Mouse (Mus musculus) stomach, postnatal 0 days (tissue): ENCODE results near the gene Birc7. TPM values are rescaled to one million over a fixed set of nuclear protein-coding genes. Genes with fewer than 3 reads are reported as not detected.

Source experiments
- ATAC-seq: fragments of 200-750 bp; cut with Nextera tagmentation; 2 replicates; pipeline ENCODE4 v1.8.0; 2017; ENCODE audit not compliant: low FRiP score, low TSS enrichment
- DNase-seq: peaks from one replicate; pipeline ENCODE4 v3.0.0-alpha.2; 2016; ENCODE audit warnings: low spot score
- H3K27ac ChIP-seq: fragments of 300-500 bp; sonication (generic); replicated peaks from 2 replicates; pipeline ENCODE4 v1.5.1; 2014; ENCODE audit warnings: mild to moderate bottlenecking, control low read depth
- H3K27me3 ChIP-seq: fragments of 300-500 bp; sonication (generic); 2 replicates; pipeline ENCODE4 v1.6.1; 2014; ENCODE audit warnings: low read length; ENCODE audit not compliant: control insufficient read depth, insufficient read depth
- H3K36me3 ChIP-seq: fragments of 300-500 bp; sonication (generic); 2 replicates; pipeline ENCODE4 v1.6.1; 2014; ENCODE audit warnings: low read length, mixed read lengths; ENCODE audit not compliant: control insufficient read depth, insufficient read depth
- H3K4me1 ChIP-seq: fragments of 300-500 bp; sonication (generic); replicated peaks from 2 replicates; pipeline ENCODE4 v1.6.1; 2014; ENCODE audit warnings: antibody characterized with exemption; ENCODE audit not compliant: control insufficient read depth, insufficient read depth
- H3K4me2 ChIP-seq: fragments of 300-500 bp; sonication (generic); replicated peaks from 2 replicates; pipeline ENCODE4 v1.6.1; 2014; ENCODE audit warnings: low read depth, mild to moderate bottlenecking, control low read depth, moderate library complexity
- H3K4me3 ChIP-seq: fragments of 300-500 bp; sonication (generic); 2 replicates; pipeline ENCODE4 v1.5.1; 2014; ENCODE audit warnings: low read depth, low read length, control low read depth
- H3K9ac ChIP-seq: fragments of 300-500 bp; sonication (generic); 2 replicates; pipeline ENCODE4 v1.6.1; 2014; ENCODE audit warnings: mild to moderate bottlenecking, low read length, control low read depth, mixed read lengths
- H3K9me3 ChIP-seq: fragments of 300-500 bp; sonication (generic); 2 replicates; pipeline ENCODE4 v1.6.1; 2016; ENCODE audit warnings: low read length; ENCODE audit not compliant: control insufficient read depth
- CTCF ChIP-seq: IDR thresholded peaks from 2 replicates; pipeline ENCODE4 v1.5.1; 2016; ENCODE audit warnings: antibody characterized with exemption, low read depth, mild to moderate bottlenecking, moderate library complexity
- EP300 ChIP-seq: optimal IDR thresholded peaks from 2 replicates; pipeline ENCODE3; 2016; ENCODE audit warnings: antibody characterized with exemption
- WGBS: fragments of 180-500 bp; shearing (Covaris S2); extraction: QIAGEN DNeasy Blood & Tissue Kit; methylation state at CpG from one replicate; pipeline ENCODE4 v1.1.7; 2014; 5-methylcytosine and 5-hydroxymethylcytosine counted together
- polyA plus RNA-seq: library from polyadenylated mRNA; unstranded; fragments of >200 nt; fragmentation: Nextera tagmentation; extraction: Ambion mirVana; gene quantifications from 2 replicates; pipeline ENCODE4 v1.2.1, GENCODE M21; 2015

Birc7 gene
- polyA plus RNA-seq, 1 experiment from 2014 or later = 0.06 TPM

- Histone ChIP-seq H3K9ac (no peak overlapping the region), H3K4me2 (no peak overlapping the region), H3K36me3 (no peaks in the 10 kb centered on the region), H3K4me1 (peaks cover 8% of the 10 kb centered on the region; the same call in 1 of the 2 replicates), H3K27ac (no peak overlapping the region), H3K27me3 (peaks cover 17% of the 10 kb centered on the region; the same call in 1 of the 2 replicates), H3K9me3 (no peaks in the 10 kb centered on the region), H3K4me3 (no peak overlapping the region)
- DNase-seq = no peak
- ATAC-seq = no peak
- WGBS = 80% methylated on average over 6 of the region's 6 CpGs
- TF ChIP-seq CTCF = no peak
- no peak for TF ChIP-seq EP300
These were observed 31.0 kb upstream of the Birc7 start for GRCm38 (mm10) chr2:180897857-180898256.

- 46% methylated on average over 2 of the region's 2 CpGs for WGBS
- Histone ChIP-seq H3K9ac (no peak overlapping the region), H3K27me3 (no peaks in the 10 kb centered on the region), H3K36me3 (no peaks in the 10 kb centered on the region), H3K4me3 (no peak overlapping the region), H3K9me3 (no peaks in the 10 kb centered on the region), H3K4me2 (no peak overlapping the region), H3K4me1 (no peaks in the 10 kb centered on the region), H3K27ac (no peak overlapping the region)
- ATAC-seq = no peak
- no peak for DNase-seq
- TF ChIP-seq EP300 (no peak), CTCF (peak; percentile 71)
These were observed 26.7 kb upstream of the Birc7 start for GRCm38 (mm10) chr2:180902086-180902485.

GRCm38 (mm10) chr2:180904435-180905208 lies 24.2 kb upstream of the Birc7 start:
- 93% methylated on average over 18 of the region's 18 CpGs for WGBS
- DNase-seq (no peak), ATAC-seq (no peak)
- Histone ChIP-seq H3K9ac (no peak overlapping the region), H3K36me3 (no peaks in the 10 kb centered on the region), H3K27me3 (no peaks in the 10 kb centered on the region), H3K4me2 (no peak overlapping the region), H3K9me3 (no peaks in the 10 kb centered on the region), H3K4me1 (no peaks in the 10 kb centered on the region), H3K27ac (no peak overlapping the region), H3K4me3 (no peak overlapping the region)
- TF ChIP-seq CTCF = no peak
- TF ChIP-seq EP300 = no peak

GRCm38 (mm10) chr2:180905556-180906221 lies 23.1 kb upstream of the Birc7 start:
- H3K4me2 ChIP-seq = no peak overlapping the region
- peaks cover 8% of the 10 kb centered on the region for H3K36me3 ChIP-seq
- WGBS = 59% methylated on average over 5 of the region's 5 CpGs
- no peak for DNase-seq
- H3K9me3 ChIP-seq = no peaks in the 10 kb centered on the region
- ATAC-seq = no peak
- no peaks in the 10 kb centered on the region for H3K4me1 ChIP-seq
- no peak overlapping the region for H3K4me3 ChIP-seq
- TF ChIP-seq EP300 (no peak), CTCF (no peak)
- no peak overlapping the region for H3K9ac ChIP-seq
- H3K27me3 ChIP-seq = no peaks in the 10 kb centered on the region
- no peak overlapping the region for H3K27ac ChIP-seq

GRCm38 (mm10) chr2:180910928-180911327 lies 17.9 kb upstream of the Birc7 start:
- Histone ChIP-seq H3K4me1 (no peaks in the 10 kb centered on the region), H3K27me3 (no peaks in the 10 kb centered on the region), H3K27ac (no peak overlapping the region), H3K9ac (no peak overlapping the region), H3K4me3 (no peak overlapping the region), H3K9me3 (no peaks in the 10 kb centered on the region), H3K36me3 (peaks cover 31% of the 10 kb centered on the region), H3K4me2 (no peak overlapping the region)
- WGBS = 92% methylated on average over 12 of the region's 12 CpGs
- ATAC-seq = peak; percentile 21; the same call in 1 of the 2 replicates
- TF ChIP-seq EP300 (no peak), CTCF (no peak)
- DNase-seq = no peak
